Mouse (Mus musculus): ENCODE measurements around the gene Ank.

DNA sequence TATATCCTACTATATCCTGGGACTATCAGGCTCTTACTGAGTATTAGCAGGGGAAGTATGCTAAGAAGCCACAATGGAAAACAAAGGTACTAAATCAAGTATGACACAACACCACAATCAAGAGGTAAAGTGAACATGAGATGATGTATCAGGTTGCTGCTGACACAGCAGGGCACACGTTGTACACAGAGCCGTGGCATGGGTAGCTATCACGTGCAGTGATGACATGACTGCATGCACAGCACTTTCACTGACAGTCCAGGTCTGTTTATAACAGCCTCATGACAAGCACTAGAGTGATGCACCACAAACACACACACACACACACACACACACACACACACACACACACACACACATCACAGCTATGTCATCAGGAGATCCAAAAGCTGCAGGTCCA lies 150.8 kb downstream of the Ank start:
- TF ChIP-seq ZNF384 (IDR thresholded peaks at IDR 0.05; ENCODE audit: low read depth, low read length) = no peak
- TF ChIP-seq CHD2 (IDR thresholded peaks at IDR 0.05; ENCODE audit: low read depth, low read length) = no peak
- no peak for TF ChIP-seq MAFK (IDR thresholded peaks at IDR 0.05; ENCODE audit: insufficient read depth, low read depth, low read length)
- TF ChIP-seq ZC3H11A (IDR thresholded peaks at IDR 0.05; ENCODE audit: borderline replicate concordance, low read depth, low read length) = no peak
- no peak for TF ChIP-seq HCFC1 (IDR thresholded peaks at IDR 0.05; ENCODE audit: borderline replicate concordance, insufficient read depth, low read length)

Measured in ES-E14 (cell line).